Comparison of ENCODE assay signal across 8 mouse cellular contexts in genomic region chr16:44745866-44746562, GRCm38 (mm10). TPM values are rescaled to one million over a fixed set of nuclear protein-coding genes. Genes with fewer than 3 reads are reported as not detected.
DNase-seq lines count a peak whose midpoint lies in the region; ATAC-seq lines count a peak whose summit lies in the region.

Gtpbp8 (minus strand) TSS chr16:44746363.

- peak within 1 kb of the TSS; percentile 80 for H3K4me2 ChIP-seq in hindbrain, embryonic 16.5 days (ENCODE audit: low read length)

- peaks cover 9% of the 10 kb centered on the region for H3K36me3 ChIP-seq in hindbrain, embryonic 16.5 days (ENCODE audit: control insufficient read depth, insufficient read depth, low read length)
- H3K36me3 ChIP-seq in macrophage (ENCODE audit: inconsistent target): peaks cover 15% of the 10 kb centered on the region; the same call in 1 of the 2 replicates

- H3K9me3 ChIP-seq in hindbrain, embryonic 16.5 days (ENCODE audit: control insufficient read depth, low read length): no peaks in the 10 kb centered on the region

- peak; percentile 97 for ATAC-seq in hindbrain, embryonic 16.5 days

- H3K9ac ChIP-seq in hindbrain, embryonic 16.5 days (ENCODE audit: low read depth, low read length): peak within 1 kb of the TSS; percentile 94

- WGBS in hindbrain, embryonic 16.5 days: under 1% methylated on average over 45 of the region's 47 CpGs
- 1% methylated on average over 47 of the region's 47 CpGs for WGBS in macrophage (ENCODE audit: missing documents)

- peaks cover 13% of the 10 kb centered on the region for H3K4me1 ChIP-seq in hindbrain, embryonic 16.5 days (ENCODE audit: control insufficient read depth, insufficient read depth, low read depth, low read length)

- peak within 1 kb of the TSS; percentile 98 for H3K27ac ChIP-seq in hindbrain, embryonic 16.5 days (ENCODE audit: low read depth, low read length)
- peak within 1 kb of the TSS; percentile 84 for H3K27ac ChIP-seq in macrophage

- peak; percentile 84 for DNase-seq in T-cell, adult 2 months (ENCODE audit: low spot score)
- peak; percentile 90 to 93 for DNase-seq in cerebellum, postnatal 36 days
- peak; percentile 85 for DNase-seq in gastrocnemius, adult 18-20 months (ENCODE audit: low spot score)
- peak; percentile 89 to 90 for DNase-seq in left cerebral cortex, adult 18-20 months (ENCODE audit: low spot score in 2 of 2)
- peak; percentile 92 for DNase-seq in right cerebral cortex, adult 18-20 months
- DNase-seq in urinary bladder, postnatal 10 days (ENCODE audit: low spot score): peak; percentile 33

- H3K27me3 ChIP-seq in hindbrain, embryonic 16.5 days (replicated peaks; ENCODE audit: control insufficient read depth, insufficient read depth, low read length): no peaks in the 10 kb centered on the region

- H3K79me2 ChIP-seq in macrophage (ENCODE audit: inconsistent target): peaks cover 42% of the 10 kb centered on the region

- peak within 1 kb of the TSS; percentile 88 for H3K4me3 ChIP-seq in hindbrain, embryonic 16.5 days (ENCODE audit: low read length)
- H3K4me3 ChIP-seq in macrophage (ENCODE audit: inconsistent target): peak within 1 kb of the TSS; percentile 89

RNA-seq across cellular contexts. Expression of gene Gtpbp8, which starts in this region (rescaled TPM):
- total RNA-seq in gastrocnemius, adult 18-20 months (2021): 1 to 10 TPM; 6.1 to 8.8 TPM
- polyA plus RNA-seq in hindbrain, embryonic 16.5 days (2015; fragmentation: Nextera tagmentation; extraction: Ambion mirVana): 35.4 and 36.2 TPM in 2 replicates
- 10 to 100 TPM; 22.7 to 24.9 TPM for total RNA-seq in left cerebral cortex, adult 18-20 months (2021)
- total RNA-seq in macrophage (2018; cell fraction: chromatin; rRNA removed): 10 to 100 TPM in 23 of 26 experiments, 1 to 10 TPM in 3; 6.4 to 59.2 (median 25.5) TPM
- total RNA-seq in macrophage (2018; cell fraction: cytosol; rRNA removed): 10 to 100 TPM; 13.9 to 34.7 (median 24.2) TPM
- 10 to 100 TPM; 11.5 to 61.5 (median 25.2) TPM for total RNA-seq in macrophage (2018; cell fraction: nucleus; rRNA removed)
- polyA plus RNA-seq in macrophage (2018): 23.0 to 34.3 TPM (median 27.6 TPM) in 3 replicates

Comparison
In these comparisons a context has a peak if more than half of its experiments do, and no peak if none do; other contexts are left out.
1. Peak in every context shown above with its lines: DNase-seq, ATAC-seq, H3K4me3 ChIP-seq and H3K27ac ChIP-seq.
2. DNase-seq: peak in every context shown above with its lines; median percentile 92 in right cerebral cortex, adult 18-20 months; 92 in cerebellum, postnatal 36 days; 90 in left cerebral cortex, adult 18-20 months; 85 in gastrocnemius, adult 18-20 months; 84 in T-cell, adult 2 months; 33 in urinary bladder, postnatal 10 days.